Mouse (Mus musculus) adrenal gland, postnatal 10 days (tissue): ENCODE data around the gene Snd1. TPM values are rescaled to one million over a fixed set of nuclear protein-coding genes. Genes with fewer than 3 reads are reported as not detected.
A peak's percentile ranks its signal among the peaks of the same experiment; 100 is the strongest.

Experiments
- DNase-seq: peaks from one replicate; pipeline ENCODE4 v3.0.0; 2021; ENCODE audit warnings: mixed read lengths
- total RNA-seq, 2 experiments: library from RNA; stranded (reverse); gene quantifications; 2 replicates each; pipeline ENCODE4 v1.2.3; 2021

Gene Snd1
- total RNA-seq, 2 experiments from 2014 or later = 114 to 117 TPM

DNA sequence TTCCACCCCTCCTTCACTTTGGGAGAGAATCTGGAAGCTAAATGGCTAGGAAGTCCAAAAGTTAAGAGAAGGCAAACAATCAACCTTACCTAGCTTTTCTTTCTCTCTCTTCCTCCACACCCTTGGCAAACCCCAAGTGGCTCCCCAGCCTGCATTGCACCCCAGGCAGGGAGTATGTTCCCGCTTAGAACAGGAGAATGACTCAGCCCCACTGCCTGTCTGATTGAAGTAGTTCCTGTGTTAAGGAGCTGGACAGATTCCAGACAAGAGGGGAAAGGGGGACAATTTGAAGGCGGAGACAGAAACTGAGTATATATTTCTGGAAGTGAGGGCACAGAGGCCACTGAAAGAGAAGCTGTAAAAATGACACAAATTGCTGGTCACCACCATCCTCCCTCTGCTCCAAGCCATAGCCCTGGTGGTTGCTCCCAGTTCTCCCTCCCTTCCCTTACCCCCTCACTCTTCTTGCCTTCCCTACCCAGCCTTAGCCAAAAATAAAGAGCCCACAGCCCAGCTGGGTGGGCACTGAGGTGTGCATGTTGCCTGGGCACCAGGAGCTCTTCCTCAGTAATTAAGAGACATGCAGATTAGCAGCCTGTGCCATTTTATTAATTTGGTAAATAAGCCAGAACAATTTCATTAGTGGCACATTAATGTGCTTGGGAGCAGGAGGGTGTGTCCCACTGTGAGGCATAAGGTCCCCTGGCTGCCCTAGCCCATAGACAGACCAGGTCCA, 392.7 kb downstream of the Snd1 start:
- DNase-seq = no peak

DNA sequence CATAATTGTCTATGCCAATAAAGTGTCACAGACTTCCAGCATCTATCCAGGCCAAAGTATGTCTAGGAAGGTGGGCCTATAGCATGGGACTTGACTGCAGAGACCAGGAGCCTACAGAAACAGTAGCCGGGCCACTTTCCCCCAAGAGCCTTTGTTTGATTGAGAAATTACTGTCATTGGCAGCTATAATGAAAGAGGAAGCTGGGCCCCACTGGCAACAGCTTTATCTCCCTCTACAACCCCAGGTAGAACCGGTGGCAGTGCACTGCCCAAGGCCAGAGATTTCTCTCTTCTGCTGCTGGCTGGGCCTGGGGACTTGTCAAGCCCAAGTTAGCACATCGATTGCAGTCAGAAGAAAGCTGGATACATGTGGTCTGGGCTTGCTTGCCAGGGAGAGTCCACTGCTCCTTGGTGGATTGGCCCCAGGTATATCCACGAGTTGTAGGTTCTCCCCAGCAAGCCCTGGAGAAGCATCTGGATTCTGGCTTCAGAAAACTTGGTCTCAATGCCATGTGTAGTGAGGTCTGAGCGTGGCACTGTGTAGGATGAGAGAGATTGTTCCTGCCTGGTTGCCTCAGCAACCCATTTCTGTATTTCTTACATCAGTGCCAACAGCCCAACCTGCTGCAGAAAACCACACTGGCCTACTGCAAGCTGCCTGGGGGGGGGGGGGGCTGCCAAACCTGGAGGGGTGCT, 396.9 kb downstream of the Snd1 start:
- DNase-seq = no peak

DNA sequence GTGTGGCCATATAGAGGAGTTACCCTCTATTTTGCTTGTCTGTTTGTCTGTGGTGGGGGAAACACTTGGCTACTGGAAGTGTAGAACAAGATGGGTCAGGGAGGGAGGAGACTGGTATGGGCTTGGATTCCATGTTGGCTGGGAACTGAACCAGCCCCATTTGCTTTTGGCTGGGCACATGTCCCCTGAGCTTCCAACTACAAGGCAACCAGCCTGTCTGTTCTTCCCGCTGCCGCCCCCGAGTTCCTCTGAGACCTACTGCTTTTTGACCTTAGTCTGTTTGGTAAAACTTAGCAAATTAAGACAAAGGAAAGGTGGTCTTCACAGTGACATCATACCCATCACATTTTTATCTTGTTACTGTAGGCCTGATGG, 397.5 kb downstream of the Snd1 start:
- peak; percentile 31 for DNase-seq

DNA sequence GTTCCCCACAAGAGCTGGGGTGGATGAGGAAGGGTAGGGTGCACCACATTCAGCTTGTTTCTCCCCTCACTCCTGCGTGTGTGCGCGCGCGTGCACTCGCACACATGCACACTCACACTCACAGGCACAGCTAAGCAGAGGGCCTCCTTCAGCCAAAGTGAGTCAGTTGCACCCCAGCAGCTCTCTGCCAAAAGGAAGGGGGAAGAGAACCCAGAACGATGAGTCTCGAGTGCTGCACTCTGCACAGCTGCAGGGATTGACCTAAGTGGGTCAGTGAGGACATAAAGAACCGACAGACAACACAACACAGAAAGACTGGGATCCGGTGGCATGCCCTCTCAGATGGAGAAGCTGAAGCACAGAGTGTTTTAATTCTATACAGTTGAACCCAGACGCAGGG, 399.1 kb downstream of the Snd1 start:
- no peak for DNase-seq

DNA sequence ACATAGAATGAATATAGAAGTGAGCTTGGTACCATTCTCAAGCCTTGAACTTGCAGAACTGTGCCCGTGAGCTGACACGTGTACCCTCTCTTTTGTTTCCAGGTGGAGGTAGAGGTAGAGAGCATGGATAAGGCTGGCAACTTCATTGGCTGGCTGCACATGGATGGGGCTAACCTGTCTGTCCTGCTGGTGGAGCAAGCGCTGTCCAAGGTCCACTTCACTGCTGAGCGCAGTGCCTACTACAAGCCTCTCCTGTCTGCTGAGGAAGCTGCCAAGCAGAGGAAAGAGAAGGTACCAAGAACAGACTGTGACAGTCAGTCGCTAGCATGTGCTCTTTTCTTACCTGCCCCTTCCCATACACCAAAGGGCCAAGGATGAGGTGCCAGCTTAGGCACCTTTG, 399.8 kb downstream of the Snd1 start:
- DNase-seq = no peak

DNA sequence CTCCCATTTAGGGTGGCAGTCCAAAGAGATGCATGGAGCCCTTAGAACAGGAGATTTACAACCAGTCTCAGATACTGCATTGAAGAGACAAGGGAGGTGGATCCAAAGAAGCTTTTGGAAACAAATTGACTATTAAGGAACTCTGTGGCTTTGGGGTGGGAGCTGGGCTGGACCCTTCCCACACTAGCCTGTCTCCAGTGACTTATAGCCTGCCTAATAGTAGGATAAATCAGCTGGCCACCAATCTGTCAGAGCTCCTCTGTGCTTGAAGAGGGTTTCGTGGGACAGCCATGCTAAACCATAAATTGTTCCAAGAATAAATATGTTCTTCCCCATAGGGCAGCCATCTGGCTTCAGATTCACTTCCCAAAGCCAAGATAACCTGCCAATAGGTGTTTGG, 400.4 kb downstream of the Snd1 start:
- no peak for DNase-seq

DNA sequence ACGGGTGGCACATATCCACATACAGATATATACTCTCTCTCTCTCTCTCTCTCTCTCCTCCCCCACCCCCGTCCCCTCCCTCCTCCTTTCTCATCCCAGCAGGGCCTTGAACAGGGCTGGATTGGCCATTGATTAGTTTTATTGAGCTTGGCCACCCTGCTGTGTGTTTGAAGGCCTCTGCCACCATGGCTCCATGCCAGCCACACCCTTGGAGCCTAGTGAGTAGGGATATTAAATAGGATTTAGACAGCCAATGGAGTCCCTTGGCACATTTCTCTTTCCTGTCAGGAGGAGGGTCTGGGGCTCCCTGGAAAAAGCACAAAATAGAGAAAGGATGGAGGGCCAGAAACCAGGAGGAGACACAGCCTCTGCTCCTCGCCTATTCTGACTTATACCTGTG, 401.6 kb downstream of the Snd1 start:
- DNase-seq = no peak

DNA sequence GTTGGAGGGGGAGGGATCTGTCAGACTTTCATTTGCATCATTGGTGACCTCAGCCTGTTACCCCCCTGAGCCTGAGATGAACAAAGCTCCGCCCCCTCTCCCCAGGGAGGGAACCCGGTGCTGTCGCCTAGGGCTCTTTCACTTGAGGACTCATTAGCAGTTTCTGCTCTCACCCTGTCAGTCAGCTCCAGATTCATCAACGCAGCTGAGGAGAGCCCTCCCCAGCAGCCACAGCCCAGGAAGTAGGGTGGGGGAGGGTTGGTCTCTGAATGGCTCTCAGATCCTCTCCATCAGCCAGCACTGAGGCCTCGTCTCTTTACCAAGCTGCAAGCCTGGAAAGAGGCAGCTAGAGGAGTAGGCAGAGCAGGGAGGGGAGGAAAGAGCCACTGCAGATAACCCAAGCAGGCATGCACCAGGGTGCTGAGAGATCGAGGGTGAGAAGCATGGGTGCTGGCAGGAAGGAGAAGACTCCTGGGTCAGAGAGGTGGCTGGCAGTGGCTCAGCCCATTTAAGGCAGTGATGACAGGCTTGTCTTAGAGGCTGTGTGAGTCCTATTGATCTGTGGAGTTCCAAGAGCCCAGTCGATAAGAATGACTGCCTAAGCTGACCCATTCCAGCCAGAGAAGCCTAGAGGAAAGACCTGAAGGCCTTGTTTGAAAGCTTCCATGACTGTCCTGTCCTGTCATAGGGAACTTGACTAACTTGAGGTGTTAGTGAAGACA, 403.2 kb downstream of the Snd1 start:
- no peak for DNase-seq

DNA sequence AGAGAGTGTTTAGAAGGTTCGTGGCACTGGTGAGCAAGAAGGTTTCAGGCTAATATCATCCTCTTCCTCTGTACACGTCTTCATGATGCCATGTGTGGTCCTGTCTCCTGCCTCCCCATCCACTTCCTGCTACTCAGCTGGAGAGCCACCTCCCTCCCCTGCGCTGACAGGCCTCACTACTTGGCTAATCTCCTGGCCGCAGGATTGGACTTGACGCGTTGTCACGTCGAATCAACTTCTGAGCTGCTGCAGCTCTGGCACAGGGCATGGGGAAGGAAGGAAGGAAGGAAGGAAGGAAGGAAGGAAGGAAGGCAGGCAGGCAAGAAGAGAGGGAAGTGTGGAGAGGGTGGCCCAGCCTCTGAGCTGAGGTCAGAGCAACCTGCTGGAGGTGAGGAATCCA, 404.4 kb downstream of the Snd1 start:
- no peak for DNase-seq

DNA sequence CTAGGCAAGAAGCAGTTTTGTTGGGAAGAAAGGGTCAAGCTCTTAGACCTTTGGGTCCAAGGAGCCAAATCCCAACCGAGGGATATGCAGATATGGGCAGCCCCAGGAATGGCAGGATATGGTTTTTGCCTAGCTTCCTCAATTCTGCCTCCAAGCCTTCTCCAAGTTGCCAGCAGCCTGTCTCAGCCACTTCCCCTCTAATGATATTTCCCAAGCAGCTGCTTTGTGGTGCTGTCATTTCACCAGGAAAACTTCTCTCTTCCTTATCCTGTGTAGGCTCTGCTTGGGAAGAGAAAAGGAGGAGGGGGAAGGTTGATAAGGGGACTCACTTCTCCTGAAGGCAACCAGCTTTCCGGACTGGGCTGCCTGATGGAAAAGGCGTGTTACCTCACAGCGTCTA, 406.0 kb downstream of the Snd1 start:
- no peak for DNase-seq

DNA sequence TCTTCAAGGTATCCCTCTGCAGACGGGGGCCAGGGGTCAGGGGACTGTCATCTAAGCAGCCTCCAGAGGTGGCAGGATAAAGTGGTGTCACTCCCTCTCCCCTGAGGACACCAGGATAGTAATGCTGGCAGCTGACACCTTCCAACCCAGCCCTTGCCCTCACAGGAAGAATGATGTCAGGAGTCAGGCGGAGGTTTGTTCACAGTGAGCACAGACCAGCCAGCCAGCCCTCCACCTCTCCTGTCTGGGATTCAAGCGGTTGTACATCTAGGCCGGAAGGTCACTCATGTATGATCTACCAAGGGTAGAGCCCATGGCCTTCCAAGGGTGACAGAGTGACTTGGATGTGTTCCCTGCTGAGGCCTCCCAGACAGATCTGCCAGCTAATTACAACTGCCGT, 408.6 kb downstream of the Snd1 start:
- DNase-seq = peak; percentile 38

DNA sequence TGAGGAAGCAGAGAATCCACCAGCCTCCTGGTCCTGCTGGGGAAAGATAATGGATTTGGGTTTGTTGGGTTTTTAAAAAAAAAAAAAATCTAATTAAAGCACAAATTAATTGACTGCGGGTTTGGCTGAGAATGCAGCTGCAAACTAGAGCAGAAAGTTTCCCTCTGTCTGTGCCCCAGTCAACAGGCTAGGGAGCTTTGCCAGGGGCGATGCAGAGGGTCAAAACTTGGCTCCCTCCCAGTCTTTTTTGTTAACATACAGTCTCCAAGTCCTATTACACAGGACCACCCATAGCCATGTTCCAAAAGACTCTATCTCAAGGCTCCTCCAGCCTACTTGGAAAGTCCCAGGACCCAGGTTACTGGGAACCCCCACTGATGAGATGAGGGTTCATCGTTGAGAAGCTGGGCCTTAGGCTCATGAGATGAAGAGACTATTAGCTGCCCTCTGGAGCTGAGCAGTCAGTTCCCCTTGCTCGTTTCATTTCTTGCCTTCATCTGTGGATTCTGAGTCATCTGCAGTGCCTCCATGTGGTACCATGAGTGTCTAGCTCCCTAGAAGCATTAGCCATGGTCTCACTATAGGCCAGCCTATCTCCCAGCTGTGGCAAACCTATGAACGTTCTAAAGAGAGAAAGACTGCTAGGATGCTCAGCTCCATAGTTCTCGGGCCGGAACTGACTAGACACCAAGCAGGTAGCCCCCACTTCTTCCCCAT, 411.9 kb downstream of the Snd1 start:
- DNase-seq = no peak

DNA sequence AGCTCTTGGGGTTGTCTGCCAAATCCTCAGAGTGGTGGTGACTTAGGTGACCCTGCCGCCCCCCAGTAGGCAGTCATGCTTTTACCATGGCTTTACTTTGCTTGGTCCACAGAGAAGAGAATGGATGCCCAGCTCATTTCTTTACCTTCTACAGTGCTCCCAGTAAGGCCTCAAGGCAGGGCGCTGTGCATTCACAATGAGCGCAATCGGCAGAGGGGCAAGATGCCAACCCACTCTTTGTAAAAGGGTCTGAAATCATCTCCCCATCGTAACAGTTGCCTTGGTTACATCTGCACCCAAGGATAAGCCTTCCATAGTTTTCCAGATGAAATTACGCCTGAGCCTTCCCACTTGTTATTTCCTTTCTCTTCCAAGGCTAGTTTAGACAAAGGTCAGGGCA, 415.5 kb downstream of the Snd1 start:
- no peak for DNase-seq

DNA sequence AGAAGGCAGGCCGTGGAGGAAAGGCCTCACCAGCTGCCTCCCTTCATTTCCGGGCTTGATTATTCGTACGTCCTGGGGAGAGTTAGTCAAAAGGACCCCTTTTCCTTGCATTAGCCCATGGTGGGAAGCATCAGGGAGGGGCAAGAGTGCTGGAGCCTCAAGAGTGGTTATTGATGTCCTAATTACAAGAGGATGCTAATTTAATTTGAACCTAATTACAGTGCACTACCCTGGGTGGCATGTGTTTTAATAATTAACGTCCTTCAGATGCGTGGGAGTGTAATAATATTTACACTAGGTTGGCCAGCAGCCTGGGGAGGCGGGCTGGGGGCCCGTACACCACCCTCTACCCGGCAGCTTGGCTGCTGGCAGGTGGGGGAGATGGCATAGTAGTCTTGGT, 416.5 kb downstream of the Snd1 start:
- no peak for DNase-seq

DNA sequence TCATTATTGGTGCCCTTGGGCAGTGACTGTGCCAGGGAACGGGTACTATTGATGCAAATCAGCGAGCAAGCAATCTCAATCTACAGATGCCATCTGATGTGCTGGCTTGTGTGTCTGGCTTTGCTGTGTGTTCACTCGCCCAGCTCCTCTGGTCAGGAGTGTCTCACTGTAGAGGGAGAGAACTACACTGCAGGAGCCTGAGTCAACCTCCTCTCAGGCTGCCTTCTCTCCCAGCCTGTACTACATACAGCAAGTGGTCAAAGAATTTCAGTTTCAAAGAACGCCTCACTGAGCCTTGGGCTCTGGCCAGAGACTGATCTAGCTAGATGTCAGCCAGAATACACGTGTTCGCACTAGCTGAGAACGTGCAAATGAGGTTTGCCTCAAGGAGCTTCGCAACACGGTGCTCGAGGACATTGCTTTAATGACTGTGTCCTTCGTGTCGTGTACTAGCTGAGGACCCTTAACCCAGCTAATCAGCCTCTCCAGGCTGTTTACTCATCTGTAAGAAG, 420.1 kb downstream of the Snd1 start:
- no peak for DNase-seq

DNA sequence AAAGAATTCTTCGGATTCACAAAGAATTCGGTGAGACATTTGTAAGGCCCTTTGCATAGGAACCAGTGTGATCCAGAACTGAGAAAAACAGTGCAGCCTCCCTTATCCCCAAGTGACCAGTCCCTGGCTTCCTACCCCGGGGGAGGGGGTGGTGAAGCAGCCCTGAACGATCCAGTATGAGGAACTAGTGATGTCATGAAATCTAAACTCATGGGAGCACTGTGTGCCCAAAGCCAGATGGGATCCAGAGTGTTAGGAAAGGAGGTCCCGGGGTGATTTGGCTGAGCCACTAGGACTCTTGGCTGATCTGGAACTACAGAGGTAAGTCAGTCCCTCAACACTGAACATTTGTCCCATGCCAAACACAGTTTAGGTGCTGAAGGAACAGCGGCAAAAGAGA, 420.8 kb downstream of the Snd1 start:
- peak; percentile 70 for DNase-seq

DNA sequence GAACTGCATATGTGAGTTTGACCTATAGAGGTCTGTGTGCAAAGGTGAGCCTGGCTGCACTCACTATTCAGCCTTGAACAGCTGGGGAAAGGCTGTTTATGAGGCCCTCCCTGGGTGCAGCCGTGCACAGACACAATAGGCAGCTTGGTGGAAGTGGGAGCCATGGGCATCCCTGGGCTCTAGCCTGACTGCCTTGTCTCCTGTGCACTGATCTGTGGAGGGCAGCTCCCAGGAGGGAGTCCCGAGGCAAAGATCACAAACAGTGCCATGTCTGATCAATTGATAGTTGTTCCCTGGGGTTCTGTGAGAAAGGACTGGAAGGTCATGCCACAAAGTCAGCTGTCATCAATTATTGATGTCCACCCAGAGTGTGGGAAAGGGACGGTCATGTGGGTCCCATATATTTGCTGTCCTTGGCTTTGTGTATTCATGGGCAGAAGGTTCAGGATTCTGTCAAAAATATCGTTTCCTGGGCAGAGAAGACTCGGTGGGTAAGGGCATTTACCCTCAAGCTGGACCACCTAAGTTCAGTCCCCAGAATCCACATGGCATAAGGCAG, 421.9 kb downstream of the Snd1 start:
- DNase-seq = no peak

DNA sequence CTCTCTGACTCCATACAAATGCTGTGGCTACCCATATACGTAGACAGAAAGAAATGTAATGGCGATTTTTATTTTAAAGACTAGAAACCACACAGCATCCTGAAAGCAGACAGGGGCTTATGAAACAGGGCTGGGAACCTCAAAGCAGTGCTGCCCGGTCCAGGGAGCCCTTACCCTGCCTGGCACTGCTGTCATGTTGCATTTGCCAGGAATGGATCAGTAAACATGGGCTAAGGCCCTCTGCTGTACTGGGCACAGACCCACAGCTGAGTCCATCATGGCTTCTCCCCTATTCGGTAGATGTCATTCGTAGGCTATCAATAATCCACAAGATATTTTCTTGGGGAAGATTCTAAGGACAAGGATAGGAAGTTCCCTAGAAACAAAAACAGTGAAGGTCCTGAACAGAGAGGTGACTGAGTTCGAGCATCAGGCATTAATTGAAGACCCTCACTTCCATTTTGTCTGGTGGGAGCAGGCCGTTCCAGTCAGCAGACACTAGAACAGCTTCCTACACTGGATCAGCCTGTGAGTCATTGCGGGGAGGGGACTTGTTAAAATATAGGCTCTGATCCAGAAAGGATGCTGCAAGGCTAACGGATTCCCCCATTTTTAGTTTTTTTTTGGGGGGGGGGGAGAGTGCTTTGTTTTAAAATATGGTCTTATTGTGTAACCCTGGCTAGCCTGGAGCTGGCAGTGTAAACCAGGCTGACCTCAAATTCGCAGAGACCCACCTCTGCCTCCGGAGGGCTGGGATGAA, 422.6 kb downstream of the Snd1 start:
- no peak for DNase-seq

DNA sequence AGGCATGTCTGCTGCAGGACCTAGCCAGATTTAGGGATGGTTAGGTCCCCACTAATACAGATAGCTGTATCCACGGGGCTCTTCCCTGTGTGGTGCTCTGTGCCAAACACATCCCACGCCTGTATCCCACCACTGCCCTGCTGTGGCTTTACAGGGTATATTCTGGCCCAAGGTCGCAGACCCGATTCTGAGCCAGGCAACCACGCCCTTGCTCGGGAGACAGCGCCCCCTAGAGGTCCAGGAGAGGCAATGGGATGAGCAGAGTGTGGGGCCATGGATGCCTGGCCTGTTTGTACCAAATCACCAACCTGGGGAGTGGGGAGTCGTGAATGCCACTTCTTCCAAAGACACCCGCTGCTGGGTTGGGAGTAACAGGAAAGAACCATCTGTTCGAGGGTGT, 423.9 kb downstream of the Snd1 start:
- peak; percentile 73 for DNase-seq

DNA sequence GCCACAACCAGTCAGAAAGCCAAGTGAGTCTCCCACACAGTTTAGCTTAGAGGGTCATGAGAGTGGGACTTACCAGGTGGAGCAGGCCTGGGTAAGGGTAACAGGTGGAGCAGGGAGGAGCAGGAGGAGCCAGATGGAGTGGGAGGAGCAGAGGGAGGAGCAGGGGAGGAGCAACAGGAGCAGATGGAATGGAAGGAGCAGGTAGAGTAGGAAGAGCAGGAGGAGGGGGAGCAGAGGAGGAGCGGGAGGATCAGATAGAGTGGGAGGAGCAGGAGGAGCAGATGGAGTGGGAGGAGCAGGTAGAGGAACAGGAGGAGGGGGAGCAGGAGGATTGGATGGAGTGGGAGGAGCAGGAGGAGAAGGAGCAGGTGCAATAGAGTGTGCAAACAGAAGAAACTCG, 427.6 kb downstream of the Snd1 start:
- DNase-seq = no peak

DNA sequence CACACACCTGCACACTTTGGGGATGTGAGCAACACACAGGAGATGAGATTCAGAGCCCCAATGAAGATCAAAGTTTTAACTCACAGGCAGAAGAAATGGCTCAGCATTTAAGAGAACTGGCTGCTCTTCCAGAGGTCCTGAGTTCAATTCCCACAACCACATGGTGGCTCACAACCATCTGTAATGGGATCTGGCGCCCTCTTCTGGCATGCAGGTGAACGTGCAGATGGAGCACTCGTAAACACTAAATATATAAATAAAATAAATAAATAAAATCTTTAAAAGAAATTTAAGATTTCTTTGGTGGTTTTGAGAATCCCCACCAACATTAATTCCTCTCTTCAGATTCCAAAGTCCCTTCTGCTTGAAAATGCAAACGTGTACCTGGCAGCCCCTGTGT, 429.5 kb downstream of the Snd1 start:
- DNase-seq = no peak

DNA sequence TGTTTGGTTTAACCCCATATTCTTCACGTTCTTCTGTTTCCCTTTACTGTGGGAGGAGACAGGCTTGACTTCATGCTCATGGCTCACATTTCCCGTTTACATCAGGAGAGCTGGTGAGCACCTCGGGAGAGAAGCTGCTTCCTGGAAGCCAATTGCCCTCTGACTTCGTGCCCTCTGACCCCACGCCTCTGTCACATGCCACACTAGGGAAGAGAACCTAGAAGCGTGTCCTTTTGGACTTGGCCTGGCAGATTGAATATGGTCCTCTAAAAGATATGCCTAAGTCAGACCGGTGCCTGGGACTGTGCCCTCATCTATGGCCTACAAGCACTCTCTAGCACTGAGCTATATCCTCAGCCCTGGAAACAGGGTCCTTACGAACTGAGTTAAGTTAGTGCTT, 430.4 kb downstream of the Snd1 start:
- no peak for DNase-seq
